Mouse (Mus musculus) brain, embryonic 14.5 days (tissue): ENCODE measurements around the gene Ivl.

ENCODE experiments used
- CTCF ChIP-seq: fragments of 200-500 bp; IDR thresholded peaks from 2 replicates; pipeline ENCODE4 v1.5.1; 2012; ENCODE audit warnings: inconsistent platforms, mild to moderate bottlenecking, moderate library complexity, borderline replicate concordance; ENCODE audit not compliant: insufficient read depth, insufficient read length; ENCODE audit errors: extremely low read depth
- POLR2A ChIP-seq: fragments of 200-500 bp; IDR thresholded peaks from 2 replicates; pipeline ENCODE4 v1.6.1; 2012; ENCODE audit warnings: mild to moderate bottlenecking, inconsistent platforms, borderline replicate concordance; ENCODE audit not compliant: poor library complexity, insufficient read depth, insufficient read length, severe bottlenecking; ENCODE audit errors: extremely low read depth

DNA sequence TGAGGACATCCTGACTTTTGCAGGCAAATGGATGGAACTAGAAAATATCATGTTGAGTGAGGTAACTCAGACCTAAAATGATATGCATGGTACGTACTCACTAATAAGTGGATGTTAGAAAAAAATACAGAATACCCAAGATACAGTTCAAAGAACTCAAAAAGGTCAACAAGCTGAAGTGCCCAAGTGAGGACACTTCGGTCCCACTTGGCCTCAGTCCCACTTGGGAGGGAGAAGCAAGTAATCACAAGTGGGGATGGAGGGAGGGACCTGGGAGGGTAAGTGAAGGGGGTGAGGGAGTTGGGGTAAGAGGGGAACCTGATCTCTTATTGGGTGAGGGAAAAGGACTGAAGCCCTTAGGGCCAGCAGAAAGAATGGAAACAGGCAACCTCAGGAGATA is 4.8 kb downstream of the Ivl start:
- no peak for TF ChIP-seq POLR2A
- no peak for TF ChIP-seq CTCF
